Mouse (Mus musculus) myocyte (in vitro differentiated cells): Measurements from ENCODE around the gene Olfr43.

ENCODE experiments used
- CEBPB ChIP-seq: IDR thresholded peaks from 2 replicates; pipeline ENCODE4 v1.6.1; 2011; ENCODE audit warnings: mild to moderate bottlenecking, moderate library complexity; ENCODE audit not compliant: poor library complexity, insufficient read depth, severe bottlenecking
- E2F4 ChIP-seq: IDR thresholded peaks from one replicate; pipeline ENCODE4 v1.6.1; 2011; ENCODE audit warnings: mild to moderate bottlenecking, control low read depth, moderate library complexity; ENCODE audit not compliant: insufficient read depth
- MYOG ChIP-seq, 3 experiments: IDR thresholded peaks; one replicate each; pipeline ENCODE4 v1.6.1; 2011; ENCODE audit warnings: control low read depth in 2 of 3, low read depth in 2 of 3, mild to moderate bottlenecking in 2 of 3; ENCODE audit not compliant: insufficient read length in 2 of 3, control insufficient read depth in 1 of 3, insufficient read depth in 1 of 3
- POLR2A ChIP-seq: IDR thresholded peaks from one replicate; pipeline ENCODE4 v1.6.1; 2011; ENCODE audit warnings: low read depth, mild to moderate bottlenecking, control low read depth, moderate library complexity; ENCODE audit not compliant: insufficient read length
- POLR2AphosphoS2 ChIP-seq: IDR thresholded peaks from one replicate; pipeline ENCODE4 v1.6.1; 2011; ENCODE audit warnings: low read depth, control low read depth; ENCODE audit not compliant: insufficient read length
- SRF ChIP-seq: IDR thresholded peaks from one replicate; pipeline ENCODE4 v1.6.1; 2011; ENCODE audit warnings: low read depth; ENCODE audit not compliant: control insufficient read depth, insufficient read length
- TCF12 ChIP-seq: IDR thresholded peaks from one replicate; pipeline ENCODE4 v1.6.1; 2011; ENCODE audit warnings: mild to moderate bottlenecking, control low read depth; ENCODE audit not compliant: poor library complexity, insufficient read depth, severe bottlenecking

DNA sequence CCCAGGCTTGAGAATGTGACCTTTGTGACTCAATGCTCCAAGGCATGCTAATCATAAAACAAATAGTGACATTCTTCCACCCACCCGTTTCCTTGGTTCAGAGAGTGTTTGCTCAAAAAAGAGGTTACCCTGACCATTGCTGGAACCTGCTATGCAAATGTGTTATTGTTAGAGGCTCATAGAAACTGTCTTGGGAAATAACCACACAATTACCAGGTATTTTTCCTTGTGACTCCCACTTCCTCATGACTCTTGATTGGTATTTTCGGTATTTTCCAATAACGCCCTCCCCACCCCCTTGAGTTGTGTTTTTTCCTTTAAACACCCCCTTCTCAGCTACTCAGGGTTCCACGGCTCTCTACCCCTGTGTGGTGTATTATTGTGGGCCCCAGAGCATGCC, 27.4 kb downstream of the Olfr43 start:
- TF ChIP-seq POLR2AphosphoS2 (no peak), CEBPB (no peak), MYOG (IDR thresholded peaks at IDR 0.05; ENCODE audit: control insufficient read depth in 1 of 3, insufficient read depth in 1 of 3, insufficient read length in 2 of 3, low read depth in 2 of 3) (no peak), E2F4 (no peak), POLR2A (no peak), TCF12 (no peak), SRF (no peak)
